Mouse (Mus musculus): Measurements from ENCODE around the gene Adk.

DNA sequence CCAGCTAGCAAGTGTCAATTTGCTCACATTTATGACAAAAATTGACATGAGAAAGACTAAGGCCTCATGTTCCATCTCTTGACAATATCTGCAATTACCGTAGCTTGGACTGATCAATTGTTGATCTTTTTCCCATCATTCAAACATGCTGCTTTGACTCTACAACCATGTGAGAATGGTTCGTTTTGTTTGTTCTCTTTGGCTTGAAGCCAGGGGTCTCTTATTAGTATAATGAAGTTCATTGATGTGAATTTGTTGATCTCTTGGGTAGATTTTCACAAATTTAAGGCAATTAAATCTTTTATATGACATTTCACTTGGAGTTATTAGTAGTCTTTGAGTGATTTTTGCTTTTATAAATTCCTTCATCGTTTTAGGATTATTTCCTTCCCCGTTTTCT lies 229.1 kb downstream of the Adk start:
- no peak for TF ChIP-seq CHD2 (IDR thresholded peaks at IDR 0.05; ENCODE audit: low read depth, low read length)
- no peak for TF ChIP-seq ZNF384 (IDR thresholded peaks at IDR 0.05; ENCODE audit: low read depth, low read length)
